Mouse (Mus musculus): Measurements from ENCODE around the gene Tec. TPM values are rescaled to one million over a fixed set of nuclear protein-coding genes. Genes with fewer than 3 reads are reported as not detected.

Gene Tec
- polyA plus RNA-seq, 1 experiment from 2014 or later = 2.9 TPM

DNA sequence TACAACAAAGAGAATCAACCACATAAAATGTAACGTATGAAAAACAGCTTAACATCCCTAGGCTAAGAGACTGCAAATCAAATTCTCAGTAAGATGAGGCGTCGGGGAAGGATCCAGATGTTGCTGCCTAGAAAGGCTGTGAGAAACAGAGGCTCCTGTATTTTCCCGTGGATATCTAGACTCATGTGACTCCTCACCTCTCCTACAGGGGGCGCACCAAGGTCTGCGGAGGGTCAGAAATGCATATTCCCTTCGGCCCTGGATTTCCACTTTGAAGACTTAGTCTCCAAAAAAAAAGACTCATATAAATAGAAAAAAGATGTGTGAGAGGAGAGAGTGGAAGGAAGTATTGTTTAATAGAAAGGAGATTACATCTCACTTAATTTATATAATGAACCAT lies 147.7 kb downstream of the Tec start:
- 67% methylated on average over 7 of the region's 7 CpGs for WGBS
- no peak for ATAC-seq (replicated peaks; ENCODE audit: low FRiP score)
- Histone ChIP-seq H3K4me3 (ENCODE audit: low read depth, low read length) (no peak overlapping the region), H3K9me3 (ENCODE audit: control insufficient read depth, low read length) (no peaks in the 10 kb centered on the region), H3K36me3 (ENCODE audit: control insufficient read depth, insufficient read depth, low read length) (no peaks in the 10 kb centered on the region), H3K4me1 (replicated peaks; ENCODE audit: control insufficient read depth, insufficient read depth, low read length) (no peaks in the 10 kb centered on the region), H3K9ac (ENCODE audit: low read length) (no peak overlapping the region), H3K27ac (ENCODE audit: low read depth, low read length) (no peak overlapping the region), H3K4me2 (ENCODE audit: low read depth, low read length, severe bottlenecking) (no peak overlapping the region), H3K27me3 (ENCODE audit: control insufficient read depth, insufficient read depth, low read length) (no peaks in the 10 kb centered on the region)
- no peak for DNase-seq (ENCODE audit: low spot score)

GRCm38 (mm10) chr5:72710572-72711278 lies 157.6 kb downstream of the Tec start:
- H3K4me3 ChIP-seq (ENCODE audit: low read depth, low read length) = no peak overlapping the region
- H3K9ac ChIP-seq (ENCODE audit: low read length) = no peak overlapping the region
- ATAC-seq (replicated peaks; ENCODE audit: low FRiP score) (no peak), DNase-seq (ENCODE audit: low spot score) (peak; percentile 71)
- H3K27ac ChIP-seq (ENCODE audit: low read depth, low read length) = no peak overlapping the region
- no peaks in the 10 kb centered on the region for H3K36me3 ChIP-seq (ENCODE audit: control insufficient read depth, insufficient read depth, low read length)
- H3K27me3 ChIP-seq (ENCODE audit: control insufficient read depth, insufficient read depth, low read length) = no peaks in the 10 kb centered on the region
- H3K9me3 ChIP-seq (ENCODE audit: control insufficient read depth, low read length) = no peaks in the 10 kb centered on the region
- no peak overlapping the region for H3K4me2 ChIP-seq (ENCODE audit: low read depth, low read length, severe bottlenecking)
- no peaks in the 10 kb centered on the region for H3K4me1 ChIP-seq (replicated peaks; ENCODE audit: control insufficient read depth, insufficient read depth, low read length)
- WGBS = 30% methylated on average over 4 of the region's 4 CpGs

GRCm38 (mm10) chr5:72709976-72710375 lies 158.3 kb downstream of the Tec start:
- ATAC-seq (replicated peaks; ENCODE audit: low FRiP score) (no peak), DNase-seq (ENCODE audit: low spot score) (no peak)
- WGBS = 95% methylated on average over 9 of the region's 9 CpGs
- Histone ChIP-seq H3K27me3 (ENCODE audit: control insufficient read depth, insufficient read depth, low read length) (no peaks in the 10 kb centered on the region), H3K27ac (ENCODE audit: low read depth, low read length) (no peak overlapping the region), H3K9ac (ENCODE audit: low read length) (no peak overlapping the region), H3K4me1 (replicated peaks; ENCODE audit: control insufficient read depth, insufficient read depth, low read length) (no peaks in the 10 kb centered on the region), H3K4me3 (ENCODE audit: low read depth, low read length) (no peak overlapping the region), H3K4me2 (ENCODE audit: low read depth, low read length, severe bottlenecking) (no peak overlapping the region), H3K9me3 (ENCODE audit: control insufficient read depth, low read length) (no peaks in the 10 kb centered on the region), H3K36me3 (ENCODE audit: control insufficient read depth, insufficient read depth, low read length) (no peaks in the 10 kb centered on the region)

- Histone ChIP-seq H3K4me1 (replicated peaks; ENCODE audit: control insufficient read depth, insufficient read depth, low read length) (no peaks in the 10 kb centered on the region), H3K9ac (ENCODE audit: low read length) (no peak overlapping the region), H3K27ac (ENCODE audit: low read depth, low read length) (no peak overlapping the region), H3K9me3 (ENCODE audit: control insufficient read depth, low read length) (no peaks in the 10 kb centered on the region), H3K27me3 (ENCODE audit: control insufficient read depth, insufficient read depth, low read length) (no peaks in the 10 kb centered on the region), H3K4me3 (ENCODE audit: low read depth, low read length) (no peak overlapping the region), H3K4me2 (ENCODE audit: low read depth, low read length, severe bottlenecking) (no peak overlapping the region), H3K36me3 (ENCODE audit: control insufficient read depth, insufficient read depth, low read length) (no peaks in the 10 kb centered on the region)
- ATAC-seq (replicated peaks; ENCODE audit: low FRiP score) (no peak), DNase-seq (ENCODE audit: low spot score) (no peak)
- 88% methylated on average over 13 of the region's 13 CpGs for WGBS
Measured at GRCm38 (mm10) chr5:72709451-72709850, 158.8 kb downstream of the Tec start.

DNA sequence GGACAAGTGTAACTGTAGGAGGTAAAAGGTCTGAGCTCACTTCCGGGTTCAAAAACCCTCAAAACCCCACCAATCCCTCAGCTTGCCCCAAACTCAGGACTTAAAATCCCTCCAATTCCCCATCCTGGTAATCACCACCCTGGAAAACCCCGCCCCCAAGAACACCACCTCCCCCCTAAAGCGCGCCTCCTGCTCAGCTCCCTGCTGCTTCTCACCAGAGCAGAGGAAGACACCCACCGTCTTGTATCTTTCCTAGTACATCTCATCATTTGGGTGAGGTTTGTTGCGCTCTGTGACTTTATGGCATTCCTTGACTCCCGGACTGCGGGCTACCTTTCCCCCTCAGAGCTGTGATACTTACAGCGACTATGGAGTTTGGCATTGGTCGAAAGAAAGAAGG lies 161.6 kb downstream of the Tec start:
- Histone ChIP-seq H3K27ac (ENCODE audit: low read depth, low read length) (no peak overlapping the region), H3K4me3 (ENCODE audit: low read depth, low read length) (no peak overlapping the region), H3K4me2 (ENCODE audit: low read depth, low read length, severe bottlenecking) (no peak overlapping the region), H3K4me1 (replicated peaks; ENCODE audit: control insufficient read depth, insufficient read depth, low read length) (no peaks in the 10 kb centered on the region), H3K36me3 (ENCODE audit: control insufficient read depth, insufficient read depth, low read length) (no peaks in the 10 kb centered on the region), H3K27me3 (ENCODE audit: control insufficient read depth, insufficient read depth, low read length) (no peaks in the 10 kb centered on the region), H3K9ac (ENCODE audit: low read length) (no peak overlapping the region), H3K9me3 (ENCODE audit: control insufficient read depth, low read length) (no peaks in the 10 kb centered on the region)
- no peak for ATAC-seq (replicated peaks; ENCODE audit: low FRiP score)
- no peak for DNase-seq (ENCODE audit: low spot score)
- WGBS = 69% methylated on average over 10 of the region's 10 CpGs

DNA sequence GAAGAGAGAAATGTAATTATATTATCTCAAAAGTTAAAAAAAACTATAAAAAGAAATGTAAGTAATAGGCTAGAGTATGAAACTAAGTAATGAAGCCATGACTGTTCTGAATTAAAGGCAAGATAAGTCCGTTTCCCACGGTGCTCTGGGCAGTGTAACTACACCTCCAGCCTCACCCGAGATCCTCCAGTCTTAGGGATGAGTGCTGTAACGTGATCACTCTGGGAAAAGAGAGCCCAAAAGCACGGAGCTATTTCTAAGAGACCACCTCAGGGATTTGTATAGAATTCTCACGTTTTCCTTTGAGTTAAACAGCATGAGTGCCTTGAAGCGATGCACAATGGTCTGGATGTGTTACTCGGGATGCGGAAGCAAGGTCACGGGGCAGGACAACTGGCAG lies 162.2 kb downstream of the Tec start:
- no peak for ATAC-seq (replicated peaks; ENCODE audit: low FRiP score)
- no peak overlapping the region for H3K4me3 ChIP-seq (ENCODE audit: low read depth, low read length)
- H3K27ac ChIP-seq (ENCODE audit: low read depth, low read length) = no peak overlapping the region
- H3K27me3 ChIP-seq (ENCODE audit: control insufficient read depth, insufficient read depth, low read length) = no peaks in the 10 kb centered on the region
- H3K9me3 ChIP-seq (ENCODE audit: control insufficient read depth, low read length) = no peaks in the 10 kb centered on the region
- DNase-seq (ENCODE audit: low spot score) = no peak
- no peaks in the 10 kb centered on the region for H3K4me1 ChIP-seq (replicated peaks; ENCODE audit: control insufficient read depth, insufficient read depth, low read length)
- H3K36me3 ChIP-seq (ENCODE audit: control insufficient read depth, insufficient read depth, low read length) = no peaks in the 10 kb centered on the region
- no peak overlapping the region for H3K9ac ChIP-seq (ENCODE audit: low read length)
- 47% methylated on average over 10 of the region's 10 CpGs for WGBS
- H3K4me2 ChIP-seq (ENCODE audit: low read depth, low read length, severe bottlenecking) = no peak overlapping the region

Other genes starting within 250 kb of the Tec start
- not detected in 2 replicates for gene Cnga1, start 224.2 kb downstream of the Tec start, polyA plus RNA-seq (2014; fragmentation: Nextera tagmentation; extraction: Ambion mirVana)
- 0.20 and 1.1 TPM in 2 replicates for gene Nipal1, start 220.7 kb downstream of the Tec start, polyA plus RNA-seq (2014; fragmentation: Nextera tagmentation; extraction: Ambion mirVana)
- not detected in 2 replicates for gene Txk, start 115.7 kb downstream of the Tec start, polyA plus RNA-seq (2014; fragmentation: Nextera tagmentation; extraction: Ambion mirVana)
- gene Slain2, start 45.8 kb upstream of the Tec start, polyA plus RNA-seq (2014; fragmentation: Nextera tagmentation; extraction: Ambion mirVana) = 22.8 and 24.9 TPM in 2 replicates
- gene Gm10135, start 106.2 kb upstream of the Tec start, polyA plus RNA-seq (2014; fragmentation: Nextera tagmentation; extraction: Ambion mirVana) = not detected in 2 replicates
- gene Slc10a4, start 138.4 kb upstream of the Tec start, polyA plus RNA-seq (2014; fragmentation: Nextera tagmentation; extraction: Ambion mirVana) = 9.1 and 13.2 TPM in 2 replicates